Mouse (Mus musculus): ENCODE results near the gene Rnf167. TPM values are rescaled to one million over a fixed set of nuclear protein-coding genes. Genes with fewer than 3 reads are reported as not detected.

Rnf167 gene
- polyA plus RNA-seq, 1 experiment from 2014 or later: 129 TPM

GRCm38 (mm10) chr11:70678092-70678491, 31.1 kb downstream of the Rnf167 start:
- 68% methylated on average over 9 of the region's 9 CpGs for WGBS
- Histone ChIP-seq H3K27me3 (ENCODE audit: control insufficient read depth, insufficient read depth, low read depth, low read length) (no peaks in the 10 kb centered on the region), H3K9me3 (ENCODE audit: control insufficient read depth, low read length) (no peaks in the 10 kb centered on the region), H3K4me2 (ENCODE audit: low read depth, low read length) (no peak overlapping the region), H3K4me1 (replicated peaks; ENCODE audit: control insufficient read depth, insufficient read depth, low read length) (peaks cover 6% of the 10 kb centered on the region), H3K27ac (ENCODE audit: low read length) (no peak overlapping the region), H3K36me3 (ENCODE audit: control insufficient read depth, insufficient read depth, low read length) (peaks cover 21% of the 10 kb centered on the region), H3K9ac (ENCODE audit: low read length) (no peak overlapping the region), H3K4me3 (ENCODE audit: low read length) (no peak overlapping the region)
- ATAC-seq (ENCODE audit: low read depth): no peak

- WGBS: 77% methylated on average over 2 of the region's 2 CpGs
- H3K36me3 ChIP-seq (ENCODE audit: control insufficient read depth, insufficient read depth, low read length): peaks cover 21% of the 10 kb centered on the region
- no peak for ATAC-seq (ENCODE audit: low read depth)
Observed at GRCm38 (mm10) chr11:70678576-70678975, 31.5 kb downstream of the Rnf167 start.

GRCm38 (mm10) chr11:70679361-70679760, 32.3 kb downstream of the Rnf167 start:
- Histone ChIP-seq H3K9me3 (ENCODE audit: control insufficient read depth, low read length) (no peaks in the 10 kb centered on the region), H3K4me1 (replicated peaks; ENCODE audit: control insufficient read depth, insufficient read depth, low read length) (peaks cover 6% of the 10 kb centered on the region), H3K36me3 (ENCODE audit: control insufficient read depth, insufficient read depth, low read length) (peaks cover 26% of the 10 kb centered on the region), H3K27ac (ENCODE audit: low read length) (no peak overlapping the region), H3K9ac (ENCODE audit: low read length) (no peak overlapping the region), H3K27me3 (ENCODE audit: control insufficient read depth, insufficient read depth, low read depth, low read length) (no peaks in the 10 kb centered on the region), H3K4me2 (ENCODE audit: low read depth, low read length) (no peak overlapping the region), H3K4me3 (ENCODE audit: low read length) (no peak overlapping the region)
- ATAC-seq (ENCODE audit: low read depth): no peak
- 93% methylated on average over 8 of the region's 8 CpGs for WGBS

More at GRCm38 (mm10) chr11:70678576-70678975, 31.5 kb downstream of the Rnf167 start:
- no peak overlapping the region for H3K9ac ChIP-seq (ENCODE audit: low read length)
- H3K9me3 ChIP-seq (ENCODE audit: control insufficient read depth, low read length): no peaks in the 10 kb centered on the region
- H3K4me2 ChIP-seq (ENCODE audit: low read depth, low read length): no peak overlapping the region
- no peak overlapping the region for H3K27ac ChIP-seq (ENCODE audit: low read length)
- H3K4me3 ChIP-seq (ENCODE audit: low read length): no peak overlapping the region
- no peaks in the 10 kb centered on the region for H3K27me3 ChIP-seq (ENCODE audit: control insufficient read depth, insufficient read depth, low read depth, low read length)
- H3K4me1 ChIP-seq (replicated peaks; ENCODE audit: control insufficient read depth, insufficient read depth, low read length): peaks cover 6% of the 10 kb centered on the region

- ATAC-seq (ENCODE audit: low read depth): no peak
- H3K9me3 ChIP-seq (ENCODE audit: control insufficient read depth, low read length): no peaks in the 10 kb centered on the region
- peaks cover 6% of the 10 kb centered on the region for H3K4me1 ChIP-seq (replicated peaks; ENCODE audit: control insufficient read depth, insufficient read depth, low read length)
- no peak overlapping the region for H3K9ac ChIP-seq (ENCODE audit: low read length)
- no peak overlapping the region for H3K4me3 ChIP-seq (ENCODE audit: low read length)
- peaks cover 30% of the 10 kb centered on the region for H3K36me3 ChIP-seq (ENCODE audit: control insufficient read depth, insufficient read depth, low read length)
- no peak overlapping the region for H3K27ac ChIP-seq (ENCODE audit: low read length)
- H3K4me2 ChIP-seq (ENCODE audit: low read depth, low read length): no peak overlapping the region
- WGBS: 90% methylated on average over 8 of the region's 8 CpGs
- H3K27me3 ChIP-seq (ENCODE audit: control insufficient read depth, insufficient read depth, low read depth, low read length): no peaks in the 10 kb centered on the region
Observed at GRCm38 (mm10) chr11:70679894-70680293, 32.9 kb downstream of the Rnf167 start.

- no peak overlapping the region for H3K27ac ChIP-seq (ENCODE audit: low read length)
- H3K36me3 ChIP-seq (ENCODE audit: control insufficient read depth, insufficient read depth, low read length): peaks cover 28% of the 10 kb centered on the region
- no peaks in the 10 kb centered on the region for H3K27me3 ChIP-seq (ENCODE audit: control insufficient read depth, insufficient read depth, low read depth, low read length)
- no peak overlapping the region for H3K9ac ChIP-seq (ENCODE audit: low read length)
- peaks cover 6% of the 10 kb centered on the region for H3K4me1 ChIP-seq (replicated peaks; ENCODE audit: control insufficient read depth, insufficient read depth, low read length)
- 73% methylated on average over 12 of the region's 12 CpGs for WGBS
- no peak overlapping the region for H3K4me2 ChIP-seq (ENCODE audit: low read depth, low read length)
- no peaks in the 10 kb centered on the region for H3K9me3 ChIP-seq (ENCODE audit: control insufficient read depth, low read length)
- H3K4me3 ChIP-seq (ENCODE audit: low read length): no peak overlapping the region
- ATAC-seq (ENCODE audit: low read depth): no peak
Observed at GRCm38 (mm10) chr11:70681170-70681569, 34.1 kb downstream of the Rnf167 start.

- Histone ChIP-seq H3K4me1 (replicated peaks; ENCODE audit: control insufficient read depth, insufficient read depth, low read length) (peaks cover 12% of the 10 kb centered on the region), H3K36me3 (ENCODE audit: control insufficient read depth, insufficient read depth, low read length) (peaks cover 26% of the 10 kb centered on the region), H3K27me3 (ENCODE audit: control insufficient read depth, insufficient read depth, low read depth, low read length) (no peaks in the 10 kb centered on the region), H3K4me2 (ENCODE audit: low read depth, low read length) (no peak overlapping the region), H3K9me3 (ENCODE audit: control insufficient read depth, low read length) (no peaks in the 10 kb centered on the region), H3K4me3 (ENCODE audit: low read length) (no peak overlapping the region), H3K9ac (ENCODE audit: low read length) (peak overlapping the region; percentile 2; the same call in 1 of the 2 replicates), H3K27ac (ENCODE audit: low read length) (no peak overlapping the region)
- 27% methylated on average over 11 of the region's 11 CpGs for WGBS
- ATAC-seq (ENCODE audit: low read depth): peak; percentile 64
Observed at GRCm38 (mm10) chr11:70681897-70682581, 35.0 kb downstream of the Rnf167 start.

- H3K27ac ChIP-seq (ENCODE audit: low read length): no peak overlapping the region
- H3K9ac ChIP-seq (ENCODE audit: low read length): no peak overlapping the region
- H3K4me2 ChIP-seq (ENCODE audit: low read depth, low read length): no peak overlapping the region
- H3K9me3 ChIP-seq (ENCODE audit: control insufficient read depth, low read length): no peaks in the 10 kb centered on the region
- ATAC-seq (ENCODE audit: low read depth): no peak
- peaks cover 19% of the 10 kb centered on the region for H3K4me1 ChIP-seq (replicated peaks; ENCODE audit: control insufficient read depth, insufficient read depth, low read length)
- 79% methylated on average over 5 of the region's 5 CpGs for WGBS
- H3K27me3 ChIP-seq (ENCODE audit: control insufficient read depth, insufficient read depth, low read depth, low read length): no peaks in the 10 kb centered on the region
- peaks cover 26% of the 10 kb centered on the region for H3K36me3 ChIP-seq (ENCODE audit: control insufficient read depth, insufficient read depth, low read length)
- H3K4me3 ChIP-seq (ENCODE audit: low read length): no peak overlapping the region
Observed at GRCm38 (mm10) chr11:70683640-70684039, 36.6 kb downstream of the Rnf167 start.

GRCm38 (mm10) chr11:70686901-70687566, 40.0 kb downstream of the Rnf167 start:
- peak; percentile 64 for ATAC-seq (ENCODE audit: low read depth)
- Histone ChIP-seq H3K4me2 (ENCODE audit: low read depth, low read length) (peak overlapping the region; percentile 88), H3K9me3 (ENCODE audit: control insufficient read depth, low read length) (no peaks in the 10 kb centered on the region), H3K27ac (ENCODE audit: low read length) (peak overlapping the region; percentile 87), H3K4me1 (replicated peaks; ENCODE audit: control insufficient read depth, insufficient read depth, low read length) (peaks cover 21% of the 10 kb centered on the region), H3K36me3 (ENCODE audit: control insufficient read depth, insufficient read depth, low read length) (peaks cover 10% of the 10 kb centered on the region), H3K4me3 (ENCODE audit: low read length) (peak overlapping the region; percentile 80), H3K9ac (ENCODE audit: low read length) (peak overlapping the region; percentile 90), H3K27me3 (ENCODE audit: control insufficient read depth, insufficient read depth, low read depth, low read length) (no peaks in the 10 kb centered on the region)
- WGBS: under 1% methylated on average over 16 of the region's 16 CpGs

GRCm38 (mm10) chr11:70687601-70688199, 40.7 kb downstream of the Rnf167 start, which contains the start of gene Camta2:
Gene Camta2 (minus strand): TSS chr11:70688105.
- ATAC-seq (ENCODE audit: low read depth): peak; percentile 92
- H3K27ac ChIP-seq (ENCODE audit: low read length): peak within 1 kb of the TSS; percentile 87
- no peaks in the 10 kb centered on the region for H3K27me3 ChIP-seq (ENCODE audit: control insufficient read depth, insufficient read depth, low read depth, low read length)
- H3K4me2 ChIP-seq (ENCODE audit: low read depth, low read length): peak within 1 kb of the TSS; percentile 88
- peaks cover 16% of the 10 kb centered on the region for H3K4me1 ChIP-seq (replicated peaks; ENCODE audit: control insufficient read depth, insufficient read depth, low read length)
- under 1% methylated on average over 46 of the region's 55 CpGs for WGBS
- H3K9ac ChIP-seq (ENCODE audit: low read length): peak within 1 kb of the TSS; percentile 90
- no peaks in the 10 kb centered on the region for H3K9me3 ChIP-seq (ENCODE audit: control insufficient read depth, low read length)
- peaks cover 10% of the 10 kb centered on the region; the same call in 1 of the 2 replicates for H3K36me3 ChIP-seq (ENCODE audit: control insufficient read depth, insufficient read depth, low read length)
- H3K4me3 ChIP-seq (ENCODE audit: low read length): peak within 1 kb of the TSS; percentile 80

All from lung, embryonic 16.5 days (tissue).